Mouse (Mus musculus) intestine, embryonic 16.5 days (tissue): ENCODE measurements at regions not wholly inside any gene's neighbourhood (a gene's known extent, or its start where the extent isn't known, plus 50 kb on each side); places are given as distances from the start of the nearest gene placed in this dataset.

Source experiments
- ATAC-seq: fragments of 200-750 bp; cut with Nextera tagmentation; 2 replicates; pipeline ENCODE4 v1.8.0; 2017; ENCODE audit warnings: moderate TSS enrichment, moderate library complexity
- H3K27ac ChIP-seq: fragments of 300-500 bp; sonication (generic); 2 replicates; pipeline ENCODE4 v1.5.1; 2014; ENCODE audit warnings: mild to moderate bottlenecking, low read length
- H3K27me3 ChIP-seq: fragments of 300-500 bp; sonication (generic); replicated peaks from 2 replicates; pipeline ENCODE4 v1.6.1; 2014; ENCODE audit warnings: low read length, control low read depth, mixed read lengths; ENCODE audit not compliant: control insufficient read depth, insufficient read depth
- H3K36me3 ChIP-seq: fragments of 300-500 bp; sonication (generic); 2 replicates; pipeline ENCODE4 v1.6.1; 2014; ENCODE audit warnings: low read length, control low read depth; ENCODE audit not compliant: control insufficient read depth, insufficient read depth
- H3K4me1 ChIP-seq: fragments of 300-500 bp; sonication (generic); 2 replicates; pipeline ENCODE4 v1.6.1; 2014; ENCODE audit warnings: low read length, control low read depth, mixed read lengths; ENCODE audit not compliant: control insufficient read depth, insufficient read depth
- H3K4me2 ChIP-seq: fragments of 300-500 bp; sonication (generic); 2 replicates; pipeline ENCODE4 v1.6.1; 2014; ENCODE audit warnings: low read depth, low read length, control low read depth
- H3K4me3 ChIP-seq: fragments of 300-500 bp; sonication (generic); 2 replicates; pipeline ENCODE4 v1.5.1; 2014; ENCODE audit warnings: mild to moderate bottlenecking, low read length
- H3K9ac ChIP-seq: fragments of 300-500 bp; sonication (generic); 2 replicates; pipeline ENCODE4 v1.6.1; 2014; ENCODE audit warnings: low read depth, low read length
- H3K9me3 ChIP-seq: fragments of 300-500 bp; sonication (generic); 2 replicates; pipeline ENCODE4 v1.6.1; 2016; ENCODE audit warnings: low read length, control low read depth; ENCODE audit not compliant: control insufficient read depth
- WGBS: fragments of 180-500 bp; shearing (Covaris S2); extraction: QIAGEN DNeasy Blood & Tissue Kit; methylation state at CpG from one replicate; pipeline ENCODE4 v1.1.7; 2014; 5-methylcytosine and 5-hydroxymethylcytosine counted together

GRCm38 (mm10) chr7:82921722-82922121, 54.6 kb downstream of the Mex3b start:
- H3K4me1 ChIP-seq = no peaks in the 10 kb centered on the region
- no peaks in the 10 kb centered on the region for H3K27me3 ChIP-seq
- no peak for ATAC-seq
- H3K4me3 ChIP-seq = no peak overlapping the region
- no peaks in the 10 kb centered on the region for H3K9me3 ChIP-seq
- no peak overlapping the region for H3K27ac ChIP-seq
- 56% methylated on average over 5 of the region's 5 CpGs for WGBS
- H3K36me3 ChIP-seq = no peaks in the 10 kb centered on the region
- H3K9ac ChIP-seq = no peak overlapping the region
- H3K4me2 ChIP-seq = no peak overlapping the region

- Histone ChIP-seq H3K9ac (no peak overlapping the region), H3K36me3 (no peaks in the 10 kb centered on the region), H3K27me3 (no peaks in the 10 kb centered on the region), H3K4me2 (no peak overlapping the region), H3K4me3 (no peak overlapping the region), H3K27ac (no peak overlapping the region), H3K9me3 (no peaks in the 10 kb centered on the region), H3K4me1 (no peaks in the 10 kb centered on the region)
- ATAC-seq = no peak
- 63% methylated on average over 11 of the region's 11 CpGs for WGBS
Observed at GRCm38 (mm10) chr7:82923220-82924071, 56.3 kb downstream of the Mex3b start.

- Histone ChIP-seq H3K9me3 (no peaks in the 10 kb centered on the region), H3K4me1 (no peaks in the 10 kb centered on the region), H3K4me2 (no peak overlapping the region), H3K27ac (no peak overlapping the region), H3K36me3 (no peaks in the 10 kb centered on the region), H3K27me3 (no peaks in the 10 kb centered on the region), H3K9ac (no peak overlapping the region), H3K4me3 (no peak overlapping the region)
- WGBS = 49% methylated on average over 3 of the region's 3 CpGs
- ATAC-seq = no peak
Observed at GRCm38 (mm10) chr7:82924092-82924491, 57.0 kb downstream of the Mex3b start.

GRCm38 (mm10) chr7:82938311-82938710, 71.2 kb downstream of the Mex3b start:
- Histone ChIP-seq H3K4me1 (no peaks in the 10 kb centered on the region), H3K36me3 (no peaks in the 10 kb centered on the region), H3K27ac (no peak overlapping the region), H3K4me2 (no peak overlapping the region), H3K4me3 (no peak overlapping the region), H3K9me3 (no peaks in the 10 kb centered on the region), H3K9ac (no peak overlapping the region), H3K27me3 (no peaks in the 10 kb centered on the region)
- no peak for ATAC-seq
- WGBS = 52% methylated on average over 3 of the region's 3 CpGs

- ATAC-seq = no peak
- WGBS = 92% methylated on average over 11 of the region's 11 CpGs
- Histone ChIP-seq H3K9ac (no peak overlapping the region), H3K4me3 (no peak overlapping the region), H3K36me3 (no peaks in the 10 kb centered on the region), H3K4me2 (no peak overlapping the region), H3K9me3 (no peaks in the 10 kb centered on the region), H3K4me1 (no peaks in the 10 kb centered on the region), H3K27me3 (no peaks in the 10 kb centered on the region), H3K27ac (no peak overlapping the region)
Observed at GRCm38 (mm10) chr7:82939536-82939935, 72.4 kb downstream of the Mex3b start.

- ATAC-seq = no peak
- H3K9me3 ChIP-seq = no peaks in the 10 kb centered on the region
- no peak overlapping the region for H3K4me2 ChIP-seq
- no peak overlapping the region for H3K4me3 ChIP-seq
- no peak overlapping the region for H3K27ac ChIP-seq
- H3K36me3 ChIP-seq = no peaks in the 10 kb centered on the region
- no peaks in the 10 kb centered on the region for H3K27me3 ChIP-seq
- WGBS = 75% methylated on average over 9 of the region's 9 CpGs
- no peak overlapping the region for H3K9ac ChIP-seq
- H3K4me1 ChIP-seq = no peaks in the 10 kb centered on the region
Observed at GRCm38 (mm10) chr7:82943376-82943775, 76.2 kb downstream of the Mex3b start.

GRCm38 (mm10) chr7:82943797-82944196, 76.7 kb downstream of the Mex3b start:
- ATAC-seq = no peak
- Histone ChIP-seq H3K9me3 (no peaks in the 10 kb centered on the region), H3K9ac (no peak overlapping the region), H3K4me3 (no peak overlapping the region), H3K36me3 (no peaks in the 10 kb centered on the region), H3K4me2 (no peak overlapping the region), H3K27ac (no peak overlapping the region), H3K4me1 (no peaks in the 10 kb centered on the region), H3K27me3 (no peaks in the 10 kb centered on the region)
- WGBS = 97% methylated on average over 1 of the region's 1 CpGs

- WGBS = 84% methylated on average over 6 of the region's 6 CpGs
- Histone ChIP-seq H3K4me2 (no peak overlapping the region), H3K4me1 (no peaks in the 10 kb centered on the region), H3K36me3 (no peaks in the 10 kb centered on the region), H3K4me3 (no peak overlapping the region), H3K9ac (no peak overlapping the region), H3K27ac (no peak overlapping the region), H3K27me3 (no peaks in the 10 kb centered on the region), H3K9me3 (no peaks in the 10 kb centered on the region)
- ATAC-seq = no peak
Observed at GRCm38 (mm10) chr7:82949372-82949771, 82.2 kb downstream of the Mex3b start.

- 61% methylated on average over 20 of the region's 20 CpGs for WGBS
- Histone ChIP-seq H3K9me3 (no peaks in the 10 kb centered on the region), H3K27ac (no peak overlapping the region), H3K27me3 (no peaks in the 10 kb centered on the region), H3K9ac (no peak overlapping the region), H3K4me2 (no peak overlapping the region), H3K4me1 (no peaks in the 10 kb centered on the region), H3K4me3 (no peak overlapping the region), H3K36me3 (no peaks in the 10 kb centered on the region)
- ATAC-seq = no peak
Observed at GRCm38 (mm10) chr7:82957208-82957977, 90.3 kb downstream of the Mex3b start.
